Mouse (Mus musculus): ENCODE measurements around the gene Fnbp1.

The Fnbp1 gene

DNA sequence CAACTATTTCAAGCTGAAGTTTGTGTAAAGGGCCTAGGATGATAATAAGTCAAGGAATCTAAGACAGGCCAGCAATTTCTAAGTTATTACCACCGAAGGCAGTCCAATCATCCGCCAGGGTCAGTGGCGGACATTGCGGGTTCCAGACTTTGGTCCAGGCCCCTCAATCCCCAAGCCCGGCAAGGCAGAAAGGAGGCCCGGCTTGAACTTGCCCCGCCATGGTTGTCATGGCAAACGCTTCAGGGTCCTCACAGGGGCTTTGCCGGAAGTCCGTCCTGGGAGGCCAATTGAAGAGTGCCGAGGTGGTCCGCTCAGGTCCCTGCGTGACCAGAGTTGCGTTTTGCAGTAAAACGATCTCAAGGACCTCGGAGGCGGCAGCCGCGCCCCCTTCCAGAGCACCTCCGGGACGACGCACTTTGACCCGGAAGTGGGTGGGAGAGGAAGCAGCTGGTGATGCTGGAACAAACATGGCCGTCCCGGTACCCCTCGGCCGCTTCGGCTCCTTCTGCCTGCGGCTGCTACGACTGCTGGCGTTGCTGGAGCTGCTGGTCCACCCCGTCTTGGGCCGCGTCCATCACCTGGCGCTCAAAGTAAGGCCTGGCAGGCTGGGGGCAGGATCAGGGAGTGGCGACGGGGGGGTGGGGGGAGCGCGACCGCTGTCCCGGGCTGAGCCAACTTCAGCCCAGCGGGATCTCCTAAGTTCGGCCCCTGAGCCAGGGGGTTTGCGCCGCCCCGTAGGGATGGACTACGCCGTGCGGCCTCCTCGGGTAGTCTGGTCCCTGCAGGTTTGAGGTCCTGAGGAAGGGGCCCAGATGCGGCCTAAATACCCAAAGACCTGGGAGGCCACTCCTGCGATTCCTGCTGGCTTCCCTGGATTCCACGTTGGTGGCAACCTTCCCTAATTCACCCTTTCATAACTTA, 10.3 kb upstream of the Fnbp1 start, which contains the start of gene Gpr107:
Gene Gpr107 (plus strand): TSS at position 425 of the 921 bp plus-strand sequence.
- in situ Hi-C loops (cut with MboI, MseI) = loop anchor here (10.0 kb wide), 1 partner anchor 127 kb away; no protein-coding TSS in a partner anchor

DNA sequence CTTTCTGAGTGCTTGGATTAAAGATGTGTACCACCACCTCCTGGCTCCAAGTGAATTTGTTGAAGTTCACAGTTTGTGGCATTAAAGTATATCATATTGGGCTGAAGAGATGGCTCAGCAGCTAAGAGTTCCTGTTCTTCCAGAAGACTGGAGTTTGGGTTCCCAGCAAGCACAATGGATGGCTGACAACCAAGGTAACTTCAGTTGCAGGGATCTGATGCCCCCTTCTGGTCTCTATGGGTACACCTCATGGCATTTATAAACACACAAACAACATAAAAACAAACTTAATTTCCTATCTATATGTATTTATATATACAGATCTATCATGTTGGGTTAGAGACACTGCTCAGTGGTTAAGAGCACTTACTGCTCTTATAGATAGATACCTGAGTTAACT, 9.0 kb upstream of the Fnbp1 start:
- in situ Hi-C loops (cut with MboI, MseI) = loop anchor here (10.0 kb wide), 1 partner anchor 126 kb away; no protein-coding TSS in a partner anchor

DNA sequence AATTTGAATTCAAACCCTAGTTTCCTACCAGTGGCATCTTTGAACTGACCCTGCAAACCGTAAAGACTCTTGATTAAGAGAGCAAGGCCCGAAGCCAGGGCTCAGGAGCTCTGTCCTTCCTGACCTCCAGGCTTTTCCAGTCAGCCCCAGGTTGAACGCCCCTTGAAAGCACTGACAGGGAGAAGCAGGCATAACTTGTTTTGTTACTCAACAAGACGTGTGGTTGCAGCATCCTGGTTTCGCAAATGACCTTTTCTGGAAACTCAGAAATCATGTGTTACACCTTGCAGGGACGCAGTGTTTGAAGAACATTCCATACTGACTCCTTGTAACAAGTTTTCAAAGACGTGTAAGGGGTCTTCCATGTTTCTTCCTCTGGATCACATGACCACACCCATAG, 5.2 kb upstream of the Fnbp1 start:
- in situ Hi-C loops (cut with MboI, MseI) = loop anchor here (10.0 kb wide), 1 partner anchor 988 kb away; no protein-coding TSS in a partner anchor

DNA sequence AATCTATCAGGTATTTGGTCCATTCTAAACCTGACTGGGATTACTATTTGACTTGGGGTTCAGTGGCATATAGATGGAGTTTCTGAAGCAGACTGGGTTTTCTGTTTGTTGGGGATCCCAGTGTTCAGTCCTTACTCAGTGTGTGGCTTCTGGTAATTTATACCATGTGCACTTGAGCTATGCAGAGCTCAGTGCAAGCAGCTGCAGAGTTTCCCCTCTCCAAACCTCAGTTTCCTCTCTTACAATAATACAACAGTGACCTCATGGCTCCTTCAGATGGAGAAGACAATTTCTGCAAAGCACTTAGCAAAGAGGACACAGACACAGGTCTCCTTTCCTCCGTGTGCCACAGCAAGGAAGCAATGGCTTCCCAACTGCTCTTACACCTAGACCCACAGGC, 3.1 kb upstream of the Fnbp1 start:
- in situ Hi-C loops (cut with MboI, MseI) = loop anchor here (10.0 kb wide), 1 partner anchor 990 kb away; no protein-coding TSS in a partner anchor

DNA sequence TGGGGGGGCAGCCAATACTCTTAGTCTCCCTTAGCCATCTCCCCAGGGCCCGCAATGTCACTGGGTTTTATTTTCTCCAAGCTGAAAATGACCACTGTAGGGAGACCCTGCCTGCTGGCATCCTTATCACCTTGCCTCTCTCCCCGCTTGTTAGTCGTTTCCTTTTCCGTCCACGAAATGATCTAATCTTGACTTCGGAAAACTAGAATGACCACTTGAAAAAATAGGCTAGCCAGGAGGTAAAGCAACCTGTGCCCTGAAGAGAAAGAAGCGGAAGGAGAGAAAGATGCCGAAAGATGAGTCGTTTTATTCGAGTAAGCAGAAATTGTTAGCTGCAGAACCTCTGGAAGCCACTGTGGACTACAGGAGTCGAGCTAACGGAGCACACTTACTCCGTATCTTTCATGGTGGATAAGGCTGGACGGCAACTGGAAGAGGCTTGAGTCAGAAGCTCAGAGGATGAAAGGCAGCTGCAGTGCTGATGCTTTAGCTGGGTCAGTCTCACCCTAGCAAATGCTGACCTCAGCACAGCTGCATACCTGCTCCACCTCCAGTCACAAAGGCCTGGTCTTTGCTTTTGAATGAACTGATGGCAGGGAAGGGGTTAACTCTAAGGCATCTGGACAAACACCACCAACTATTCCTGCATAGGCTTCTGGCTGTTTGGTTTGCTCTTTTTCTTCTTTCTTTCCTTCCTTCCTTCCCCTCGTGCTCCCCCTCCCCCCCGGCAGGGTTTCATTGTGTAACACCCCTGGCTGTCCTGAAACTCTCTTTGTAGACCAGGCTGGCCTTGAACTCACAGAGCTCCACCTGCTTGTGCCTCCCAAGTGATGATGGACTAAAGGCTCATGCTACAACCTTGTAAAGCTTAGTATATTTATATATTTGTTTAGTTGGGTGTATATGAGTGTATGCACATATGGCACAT, 2.2 kb upstream of the Fnbp1 start:
- in situ Hi-C loops (cut with MboI, MseI) = loop anchor here (10.0 kb wide), 1 partner anchor 991 kb away; no protein-coding TSS in a partner anchor

DNA sequence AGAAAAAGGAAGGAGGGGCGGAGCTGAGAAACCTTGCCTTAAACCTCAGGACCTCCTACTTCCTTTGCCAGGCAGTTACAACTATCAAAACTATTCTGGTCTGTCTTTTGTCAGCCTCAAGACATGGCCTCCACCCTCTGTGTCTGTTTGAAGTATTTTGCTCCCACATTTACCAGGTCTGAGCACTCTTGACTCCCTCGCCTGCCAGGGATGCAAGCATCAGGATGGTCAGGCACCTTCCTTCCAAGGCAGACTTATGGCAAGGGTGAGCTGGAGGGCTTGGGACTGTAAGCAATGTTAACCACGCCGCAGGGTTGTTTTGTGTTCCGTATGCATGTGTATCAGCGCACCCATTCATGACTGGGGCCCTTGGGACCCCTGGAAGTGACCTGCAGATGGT, 1.5 kb upstream of the Fnbp1 start:
- in situ Hi-C loops (cut with MboI, MseI) = loop anchor here (10.0 kb wide), 1 partner anchor 991 kb away; no protein-coding TSS in a partner anchor

DNA sequence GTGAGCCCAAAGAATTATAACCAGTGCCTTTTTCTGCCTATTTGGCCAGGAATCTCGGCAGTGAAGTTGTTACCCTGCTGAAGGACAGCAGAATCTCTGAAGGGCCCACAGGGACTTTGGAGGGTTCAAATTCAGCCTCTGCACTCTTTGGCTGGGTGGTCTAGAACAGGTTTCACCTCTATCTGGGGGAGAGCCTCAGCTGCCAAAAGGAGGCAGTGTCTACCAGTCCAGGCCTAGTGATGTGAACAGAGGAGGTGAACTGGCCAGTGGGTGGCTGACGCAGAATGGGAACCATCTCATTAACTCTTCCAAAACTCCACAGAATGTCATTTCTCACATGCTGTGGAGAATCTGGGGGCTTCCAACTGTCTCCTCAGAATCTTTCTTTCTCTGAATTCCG, 697 bp upstream of the Fnbp1 start:
- in situ Hi-C loops (cut with MboI, MseI) = loop anchor here (10.0 kb wide), 1 partner anchor 992 kb away; no protein-coding TSS in a partner anchor

DNA sequence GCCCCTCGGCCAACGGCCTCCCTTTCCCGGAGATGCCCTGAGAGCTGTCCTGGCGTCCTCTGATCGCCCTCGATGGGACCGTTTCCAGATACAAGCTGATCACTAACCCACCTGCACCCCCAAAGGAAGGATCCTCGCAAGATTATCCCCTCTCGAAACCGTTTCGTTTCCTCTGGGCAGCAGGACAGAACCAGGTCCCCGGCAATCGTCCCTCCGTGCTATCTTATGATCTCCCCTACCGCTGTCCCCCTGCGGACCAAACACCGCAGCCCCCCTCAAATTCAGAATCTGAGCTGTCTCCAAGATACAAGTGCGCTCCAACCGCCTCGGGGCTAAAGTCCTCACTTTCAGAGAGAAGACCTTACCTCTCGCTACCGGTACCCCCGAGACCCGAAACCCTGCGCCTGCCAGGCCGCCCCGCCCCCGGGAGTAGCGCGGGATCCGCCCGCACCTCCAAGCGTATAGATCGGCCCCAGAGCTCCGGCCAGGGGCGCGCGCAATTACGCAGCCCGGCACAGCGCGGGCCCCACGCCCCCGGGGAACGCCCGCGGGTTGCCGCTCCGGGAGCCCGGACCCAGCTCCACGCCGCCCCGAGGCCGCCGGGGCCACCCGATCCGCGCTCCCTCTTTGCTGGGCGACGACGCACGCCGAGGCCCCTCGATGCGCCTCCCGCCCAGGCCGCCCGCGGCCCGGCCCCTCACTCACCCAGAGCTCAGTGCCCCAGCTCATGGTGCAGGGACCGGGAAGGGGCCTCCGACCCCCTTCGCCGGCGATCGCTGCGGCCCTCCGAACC, 538 bp downstream of the Fnbp1 start:
- in situ Hi-C loops (cut with MboI, MseI) = loop anchor here (10.0 kb wide), 1 partner anchor 994 kb away; no protein-coding TSS in a partner anchor

DNA sequence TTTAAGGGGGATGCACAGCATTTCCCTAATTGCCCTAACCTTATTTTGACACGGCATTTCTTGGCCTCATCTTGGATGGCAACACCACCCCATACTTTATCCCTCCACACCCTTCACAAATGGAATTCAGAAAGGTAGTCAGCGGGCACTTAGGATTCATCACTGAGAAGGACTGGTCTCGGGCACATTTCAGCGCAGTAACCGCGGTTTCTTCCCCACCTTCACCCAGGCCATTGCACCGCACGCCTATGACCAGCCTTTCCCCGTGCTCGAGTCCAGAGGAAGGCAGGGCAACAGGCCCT, 1.1 kb downstream of the Fnbp1 start:
- in situ Hi-C loops (cut with MboI, MseI) = loop anchor here (10.0 kb wide), 1 partner anchor 994 kb away; no protein-coding TSS in a partner anchor

DNA sequence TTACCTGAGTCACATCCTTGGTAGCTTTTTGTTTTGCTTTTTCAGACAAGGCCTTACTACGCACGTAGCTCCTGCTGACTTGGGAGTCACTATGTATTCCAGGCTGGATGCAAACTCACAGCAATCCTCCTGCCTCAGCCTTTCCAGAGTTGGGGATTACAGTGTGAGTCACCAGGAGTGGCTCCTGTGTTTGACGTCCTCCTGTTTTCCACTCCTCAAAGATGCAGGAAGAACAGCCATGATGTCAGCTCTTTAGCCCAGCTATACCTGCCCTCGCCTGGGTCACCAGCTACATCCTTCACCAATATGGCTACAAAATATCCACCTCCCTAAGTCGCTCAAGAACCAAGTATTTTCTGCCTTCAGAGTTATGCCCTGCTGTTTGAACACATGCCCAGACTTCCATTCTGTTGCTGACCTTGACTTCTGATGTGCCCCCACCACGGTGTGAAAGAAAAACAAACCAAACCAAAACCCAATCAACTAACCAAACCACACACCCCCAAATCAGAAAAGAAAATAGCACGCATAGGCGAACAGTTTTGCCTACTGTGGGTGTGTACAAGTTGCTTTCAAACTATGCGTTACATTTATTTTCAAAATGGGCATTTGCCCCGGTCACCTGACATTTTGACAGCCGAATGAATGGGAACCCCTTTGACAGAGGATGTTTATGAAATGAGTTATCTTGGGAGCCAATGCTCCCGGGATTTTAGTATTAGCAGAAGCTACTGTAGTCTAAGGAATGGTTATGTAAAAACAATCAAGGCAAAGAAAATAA, 1.6 kb downstream of the Fnbp1 start:
- in situ Hi-C loops (cut with MboI, MseI) = loop anchor here (10.0 kb wide), 1 partner anchor 995 kb away; no protein-coding TSS in a partner anchor

DNA sequence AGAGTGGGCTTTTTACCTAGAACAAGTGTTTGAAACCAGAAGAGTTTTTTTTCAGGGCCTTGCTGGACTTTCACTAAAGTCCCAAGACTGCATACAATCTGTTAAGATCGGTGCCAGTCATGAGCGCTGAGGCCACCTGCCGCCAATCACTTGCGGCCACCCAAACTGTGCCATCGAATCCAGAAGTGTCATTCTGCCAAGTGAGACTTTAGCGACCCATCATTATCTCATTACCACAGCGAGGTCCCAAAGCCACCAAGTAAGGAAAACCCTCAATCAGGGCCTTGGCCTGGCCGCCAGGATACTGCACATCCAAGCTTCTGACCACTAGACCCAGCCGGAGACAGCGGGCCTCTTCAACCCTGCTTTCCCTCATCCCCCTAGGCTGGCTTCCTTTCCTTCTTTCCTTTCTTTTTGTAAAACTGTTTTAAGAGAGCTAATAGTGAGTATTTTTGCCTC, 2.6 kb downstream of the Fnbp1 start:
- in situ Hi-C loops (cut with MboI, MseI) = no loop called here

DNA sequence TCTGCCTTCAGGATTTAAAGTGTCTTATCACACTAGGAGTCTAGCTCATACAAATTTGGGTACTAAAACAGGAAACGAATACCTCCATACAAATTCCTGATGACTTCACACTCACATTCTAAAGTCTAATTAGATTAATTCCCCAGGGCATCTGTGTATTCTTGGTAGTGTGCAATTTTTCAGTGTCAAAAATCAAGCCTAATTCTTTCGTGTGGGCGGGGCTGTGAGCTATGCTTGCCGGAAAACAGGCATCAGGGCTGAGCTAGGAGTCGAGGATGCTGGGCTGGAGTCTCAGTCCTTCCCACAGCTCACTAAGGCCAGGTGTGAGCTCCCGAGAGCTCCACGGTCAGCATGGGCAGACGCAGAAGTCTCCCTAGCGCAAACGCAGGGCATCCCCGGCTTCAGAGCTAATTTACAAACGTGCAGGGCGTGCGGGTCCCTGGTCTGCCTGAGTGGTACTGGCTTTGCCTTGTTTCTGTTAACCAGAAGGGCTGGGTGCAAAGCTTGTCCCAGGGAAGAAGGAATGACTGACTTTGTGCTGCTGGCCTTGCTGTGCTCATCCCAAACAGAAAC, 4.7 kb downstream of the Fnbp1 start:
- in situ Hi-C loops (cut with MboI, MseI) = no loop called here

DNA sequence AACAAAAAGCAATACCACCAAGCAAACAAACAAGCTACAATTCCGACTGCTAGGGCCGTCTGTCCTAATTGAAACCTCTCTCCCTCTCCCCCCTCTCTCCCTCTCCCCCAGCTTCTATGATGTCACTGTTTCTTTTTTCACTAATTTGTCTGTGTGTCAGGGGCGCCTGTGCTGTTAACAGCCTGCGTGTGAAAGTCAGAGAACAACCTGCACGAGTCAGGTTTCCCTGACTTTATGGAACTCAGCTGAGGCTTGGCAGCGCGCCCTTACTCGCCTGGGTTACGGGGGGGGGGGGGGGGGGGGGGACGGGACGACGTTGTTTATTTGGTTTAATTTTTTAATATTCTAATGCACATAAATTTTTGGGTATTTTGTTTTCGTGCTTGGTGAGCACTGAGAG, 5.5 kb downstream of the Fnbp1 start:
- in situ Hi-C loops (cut with MboI, MseI) = no loop called here

DNA sequence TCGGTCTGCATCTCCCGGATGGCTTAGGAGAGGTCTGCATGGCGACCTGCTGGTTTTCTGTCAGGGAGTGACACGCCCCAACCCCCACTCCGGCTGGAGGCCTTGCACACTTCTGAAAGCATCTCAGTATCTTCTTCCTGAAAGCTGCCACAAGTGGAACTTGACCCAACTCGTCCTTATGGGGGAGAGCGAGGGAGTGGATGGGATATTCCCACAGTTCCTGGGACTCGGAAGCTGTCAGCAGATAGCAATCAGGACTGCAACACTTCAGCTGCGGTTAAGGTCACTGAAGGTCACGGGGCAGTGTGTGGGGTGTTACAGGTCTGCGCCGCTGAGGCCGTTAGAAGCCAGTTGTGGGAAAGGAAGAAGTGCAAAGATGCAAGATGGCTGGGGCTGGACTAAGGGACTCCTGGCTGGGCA, 6.3 kb downstream of the Fnbp1 start:
- in situ Hi-C loops (cut with MboI, MseI) = no loop called here

DNA sequence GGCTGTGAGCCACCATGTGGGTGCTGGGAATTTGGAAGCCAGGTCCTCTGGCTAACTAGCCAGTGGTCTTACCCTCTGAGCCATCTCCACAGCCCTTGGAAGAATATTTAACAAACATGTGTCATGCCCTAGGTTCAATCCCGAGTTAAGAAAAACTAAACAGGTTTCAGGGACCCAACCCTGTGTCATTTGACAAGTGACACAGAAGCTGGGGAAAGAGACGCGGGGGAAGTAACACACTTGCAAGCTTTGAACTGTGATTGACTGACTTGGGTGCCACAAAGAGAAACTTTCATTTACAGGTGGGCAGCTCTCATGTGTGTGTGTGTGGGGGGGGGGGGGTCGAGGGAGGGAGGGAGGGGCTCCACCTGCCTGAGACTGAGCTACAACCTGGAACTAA, 7.8 kb downstream of the Fnbp1 start:
- in situ Hi-C loops (cut with MboI, MseI) = no loop called here

DNA sequence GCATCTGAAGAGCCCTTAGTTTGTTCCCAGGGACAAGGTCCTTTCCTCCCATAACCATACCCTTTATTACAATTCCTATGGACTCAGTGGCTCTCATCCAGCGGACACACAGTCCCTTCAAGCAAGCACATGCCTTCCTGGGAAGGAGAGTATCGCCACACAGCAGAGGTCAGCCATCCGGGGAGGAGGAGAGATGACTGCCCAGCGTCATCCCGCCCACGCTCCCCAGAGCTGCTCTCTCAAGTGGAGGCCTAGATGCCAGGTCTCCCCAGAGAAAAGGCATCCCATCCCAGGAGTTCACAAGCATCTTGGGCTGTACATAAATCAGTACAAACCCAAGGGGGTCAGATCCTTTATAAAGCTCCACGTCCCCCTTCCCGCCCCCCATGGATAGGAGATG, 9.1 kb downstream of the Fnbp1 start:
- in situ Hi-C loops (cut with MboI, MseI) = no loop called here

DNA sequence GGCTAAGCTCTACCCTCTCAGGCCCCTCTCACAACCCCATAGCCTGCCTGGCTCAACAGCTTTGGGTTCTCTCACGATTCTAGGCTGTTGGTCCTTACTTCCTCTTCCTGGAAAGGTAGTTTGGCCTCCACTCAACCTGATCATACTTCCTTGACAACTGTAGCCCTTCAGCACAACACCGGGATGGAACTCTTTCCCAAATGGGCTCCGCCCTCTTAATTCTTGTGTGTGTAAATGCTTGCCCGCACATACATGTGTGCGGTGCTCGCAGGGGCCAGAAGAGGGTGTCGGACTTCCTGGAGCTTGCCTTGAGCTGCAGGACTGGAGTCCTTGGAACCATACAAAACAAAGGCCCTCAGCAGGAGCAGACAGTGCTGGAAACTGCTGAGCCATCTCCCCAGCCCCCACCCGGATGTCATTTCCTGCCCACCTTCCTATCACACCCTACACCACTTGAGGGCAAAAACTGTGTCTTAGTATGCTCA, 11.0 kb downstream of the Fnbp1 start:
- in situ Hi-C loops (cut with MboI, MseI) = no loop called here

DNA sequence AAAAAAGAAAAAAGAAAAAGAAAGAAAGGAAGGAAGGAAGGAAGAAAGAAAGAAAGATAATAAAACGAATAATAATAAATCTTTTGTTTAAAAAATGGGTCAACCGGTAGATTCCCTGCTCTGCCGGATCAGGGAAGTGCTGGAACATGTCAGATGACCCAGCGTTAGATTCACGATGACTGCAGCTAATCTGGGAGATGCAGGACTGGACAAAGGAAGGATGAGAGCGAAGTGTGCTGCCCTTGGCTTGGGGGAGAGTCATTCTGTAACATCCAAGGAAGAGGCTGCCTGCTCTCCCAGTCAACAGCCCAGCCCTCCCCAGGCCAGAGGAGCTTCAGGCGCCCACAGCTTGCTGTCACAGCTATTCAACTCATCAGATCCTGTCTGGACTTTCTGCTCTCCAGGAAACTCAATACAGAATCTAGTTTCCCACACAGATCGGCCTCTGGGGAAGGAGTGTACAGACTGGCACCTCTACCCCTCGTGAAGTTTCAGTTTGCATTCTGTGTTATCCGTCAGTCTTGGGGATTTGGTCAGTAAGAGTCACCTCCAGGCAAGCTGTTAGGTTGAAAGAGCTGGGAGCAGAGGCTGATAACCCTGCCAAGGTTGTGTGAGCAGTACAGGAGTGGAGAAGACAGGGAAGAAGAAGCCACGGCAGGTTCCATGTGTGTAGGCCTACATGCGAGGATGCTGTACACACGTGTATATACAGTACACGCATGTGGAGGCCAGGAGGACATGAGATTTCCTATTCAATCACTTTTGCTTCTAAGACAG, 11.9 kb downstream of the Fnbp1 start:
- in situ Hi-C loops (cut with MboI, MseI) = no loop called here

DNA sequence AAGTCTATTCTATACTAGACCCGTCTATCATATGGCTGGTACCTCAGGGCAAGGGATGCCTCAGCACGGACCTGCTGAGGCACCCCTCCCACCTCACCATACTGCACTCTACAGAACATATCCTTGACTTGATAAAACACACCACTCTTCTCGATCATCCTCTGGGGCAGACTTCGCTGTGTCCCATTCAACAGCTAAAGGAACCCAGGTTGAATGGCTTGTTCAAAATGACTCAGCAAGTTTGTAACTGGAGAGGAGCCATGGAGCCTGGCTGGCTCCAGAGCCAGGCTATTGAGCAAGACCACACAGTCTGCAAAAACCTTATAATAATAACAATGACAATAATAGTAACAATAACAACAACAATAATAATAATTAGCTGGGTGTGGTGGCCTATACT, 13.9 kb downstream of the Fnbp1 start:
- in situ Hi-C loops (cut with MboI, MseI) = no loop called here

Measured in regulatory T cell (primary cell).